Mouse (Mus musculus): ENCODE measurements around the gene 9530003J23Rik.
"Not testable (repeated sequence)": the region's sequence is repeated elsewhere in the genome, so short reads cannot be mapped to it uniquely, and the experiment has no call there.

Gene 9530003J23Rik

GRCm38 (mm10) chr10:117229826-117230225, 8.7 kb downstream of the 9530003J23Rik start:
- peak; percentile 71 for ATAC-seq (ENCODE audit: insufficient number of reproducible peaks, low FRiP score, low TSS enrichment)

DNA sequence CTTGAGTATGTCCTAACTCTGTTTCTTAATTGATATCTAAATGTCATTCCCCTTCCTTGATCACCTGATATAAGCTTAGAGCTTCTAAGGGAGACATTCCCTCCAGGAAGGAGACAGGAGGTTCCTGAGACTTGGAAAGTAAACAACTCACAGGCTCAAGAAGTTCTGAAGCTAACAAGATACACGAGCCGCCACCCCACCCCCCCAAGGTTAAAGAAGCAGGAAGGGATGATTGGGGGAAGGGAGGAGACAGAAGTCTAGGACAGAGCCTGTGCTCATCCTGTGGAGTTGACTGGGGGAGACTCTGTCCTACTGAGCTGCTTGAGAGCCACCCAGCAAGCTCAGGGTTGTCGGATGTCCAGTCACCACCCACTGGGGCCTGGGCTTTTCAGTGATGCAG, 12.5 kb downstream of the 9530003J23Rik start:
- ATAC-seq (ENCODE audit: insufficient number of reproducible peaks, low FRiP score, low TSS enrichment) = no peak

DNA sequence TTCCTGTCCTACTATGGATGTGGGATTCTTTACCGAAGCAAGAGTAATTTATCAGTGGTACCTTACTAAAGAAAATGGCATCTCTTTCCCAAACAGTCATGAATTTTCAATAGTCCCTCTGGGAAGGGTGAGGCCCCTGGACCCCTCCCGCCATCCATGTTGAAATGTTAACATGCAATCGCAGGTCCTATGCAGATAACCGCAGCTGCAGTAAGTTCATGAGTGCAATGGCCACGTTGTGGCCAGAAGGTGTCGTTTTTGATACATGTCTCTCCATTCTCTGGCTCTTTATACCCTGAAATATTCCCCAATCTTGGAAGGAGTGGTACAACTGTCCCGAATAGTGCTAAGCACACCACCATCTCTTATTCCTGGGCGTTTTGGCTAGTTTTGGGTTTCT, 13.4 kb downstream of the 9530003J23Rik start:
- ATAC-seq (ENCODE audit: insufficient number of reproducible peaks, low FRiP score, low TSS enrichment) = no peak

DNA sequence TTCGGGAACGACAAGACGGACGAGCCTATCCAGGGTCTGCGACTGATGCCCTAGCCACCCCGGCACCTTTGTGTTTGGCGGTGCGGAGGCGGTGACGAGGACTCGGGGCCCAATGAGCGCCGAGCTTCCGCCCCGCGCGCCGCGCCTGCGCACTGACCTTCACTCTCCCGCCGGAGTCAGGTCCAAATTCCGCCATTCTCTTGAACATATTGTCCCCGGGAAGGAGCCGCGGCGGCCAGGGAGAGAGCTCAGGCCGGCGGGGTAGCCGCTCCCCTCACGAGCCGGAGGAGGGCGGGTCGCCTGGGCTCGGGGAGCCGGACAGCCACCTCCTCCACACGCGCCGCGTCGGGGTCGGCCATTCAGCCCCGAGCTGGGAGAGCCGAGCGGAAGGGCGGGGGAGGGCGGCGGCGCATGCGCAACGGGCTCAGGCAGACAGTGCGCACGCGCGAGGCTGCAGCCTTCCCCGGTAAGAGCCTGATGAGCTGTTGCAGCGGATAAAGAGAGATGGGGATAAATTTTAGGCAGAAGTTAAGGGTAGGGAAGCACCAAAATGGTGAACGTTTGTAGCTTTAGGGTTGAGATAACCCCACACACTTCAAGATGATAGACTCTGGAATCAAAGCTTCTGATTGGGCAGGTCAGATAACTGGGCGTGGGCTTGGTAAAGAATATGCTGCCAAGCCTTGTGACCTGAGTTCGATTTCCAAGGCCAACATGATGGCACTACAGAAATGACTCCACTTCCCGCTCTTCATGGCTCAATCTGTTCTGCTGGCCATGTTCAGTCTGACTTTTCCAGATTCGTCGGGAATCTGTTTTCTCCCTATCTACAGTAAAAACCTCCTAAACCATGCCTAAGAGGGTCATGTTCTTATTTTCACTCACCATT, 14.2 kb downstream of the 9530003J23Rik start, which contains the start of gene Yeats4:
Gene Yeats4, minus strand, starts transcription at position 406 of the 889 bp plus-strand sequence.
- ATAC-seq (ENCODE audit: insufficient number of reproducible peaks, low FRiP score, low TSS enrichment) = peak; percentile 95

DNA sequence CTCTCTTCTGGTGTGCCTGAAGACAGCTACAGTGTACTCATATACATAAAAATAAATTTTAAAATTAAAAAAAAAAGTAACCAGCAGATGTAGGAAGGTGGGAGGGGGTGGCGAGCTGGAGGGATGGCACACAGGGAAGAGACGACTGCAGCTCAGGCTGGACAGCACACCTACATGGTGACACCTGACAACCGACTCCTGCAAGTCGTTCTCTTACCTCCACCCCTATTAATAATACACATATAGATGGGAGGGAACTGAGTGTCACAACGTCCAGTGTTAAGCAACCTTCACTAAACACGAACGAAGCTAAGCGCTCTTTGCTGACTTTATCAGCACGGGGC, 14.8 kb downstream of the 9530003J23Rik start:
- peak; percentile 43; the same call in 1 of the 2 replicates for ATAC-seq (ENCODE audit: insufficient number of reproducible peaks, low FRiP score, low TSS enrichment)

- no peak for ATAC-seq (ENCODE audit: insufficient number of reproducible peaks, low FRiP score, low TSS enrichment)
Measured at GRCm38 (mm10) chr10:117222821-117223220, 15.7 kb downstream of the 9530003J23Rik start.

- ATAC-seq (ENCODE audit: insufficient number of reproducible peaks, low FRiP score, low TSS enrichment) = no peak
Measured at GRCm38 (mm10) chr10:117218351-117218750, 20.2 kb downstream of the 9530003J23Rik start.

- ATAC-seq (ENCODE audit: insufficient number of reproducible peaks, low FRiP score, low TSS enrichment) = no peak
Measured at GRCm38 (mm10) chr10:117217246-117217840, 21.2 kb downstream of the 9530003J23Rik start.

DNA sequence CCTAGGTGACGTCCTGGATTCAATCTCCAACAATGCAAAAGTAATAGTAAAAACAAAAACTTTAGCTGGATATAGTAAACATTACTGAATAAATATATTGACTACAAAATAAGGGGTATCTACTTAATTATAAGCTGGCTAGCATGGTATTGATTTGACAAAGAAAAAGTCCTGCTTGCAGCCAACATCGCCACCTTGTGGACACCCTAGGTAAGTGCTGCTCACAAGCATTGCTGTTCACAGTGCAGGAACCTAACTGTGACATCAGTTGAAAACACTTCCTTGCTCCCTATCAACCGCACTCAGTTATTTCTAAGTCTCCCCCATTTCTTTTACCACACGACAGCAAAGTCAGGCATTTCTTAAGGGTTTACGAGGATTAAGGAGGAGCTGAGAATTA, 21.7 kb downstream of the 9530003J23Rik start:
- no peak for ATAC-seq (ENCODE audit: insufficient number of reproducible peaks, low FRiP score, low TSS enrichment)

- ATAC-seq (ENCODE audit: insufficient number of reproducible peaks, low FRiP score, low TSS enrichment) = no peak
Measured at GRCm38 (mm10) chr10:117216132-117216495, 22.4 kb downstream of the 9530003J23Rik start.

- ATAC-seq (ENCODE audit: insufficient number of reproducible peaks, low FRiP score, low TSS enrichment) = no peak
Measured at GRCm38 (mm10) chr10:117215409-117216131, 22.9 kb downstream of the 9530003J23Rik start.

GRCm38 (mm10) chr10:117211023-117211422, 27.5 kb downstream of the 9530003J23Rik start:
- ATAC-seq (ENCODE audit: insufficient number of reproducible peaks, low FRiP score, low TSS enrichment) = no peak

- peak; percentile 63 for ATAC-seq (ENCODE audit: insufficient number of reproducible peaks, low FRiP score, low TSS enrichment)
Measured at GRCm38 (mm10) chr10:117209469-117209938, 29.0 kb downstream of the 9530003J23Rik start.

- not testable (repeated sequence) for ATAC-seq (ENCODE audit: insufficient number of reproducible peaks, low FRiP score, low TSS enrichment)
Measured at GRCm38 (mm10) chr10:117208787-117209186, 29.7 kb downstream of the 9530003J23Rik start.

DNA sequence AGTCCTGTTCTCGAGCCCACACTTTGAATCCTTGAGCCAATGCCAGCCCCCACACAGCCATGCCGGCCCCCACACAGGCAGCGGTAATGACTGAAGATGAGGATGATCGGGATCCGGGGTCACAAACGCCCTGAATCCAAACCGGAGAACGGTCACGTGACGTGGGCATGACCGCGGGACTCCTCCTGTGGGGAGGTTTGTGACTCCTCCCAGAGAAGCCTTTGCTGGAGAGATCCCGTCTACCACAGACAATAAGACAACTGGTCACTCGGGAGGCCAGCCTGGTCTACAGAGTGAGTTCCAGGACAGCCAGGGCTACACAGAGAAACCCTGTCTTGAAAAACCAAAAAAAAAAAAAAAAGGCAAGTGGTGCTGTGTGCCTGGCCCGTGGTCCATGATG, 30.3 kb downstream of the 9530003J23Rik start:
- ATAC-seq (ENCODE audit: insufficient number of reproducible peaks, low FRiP score, low TSS enrichment) = no peak

DNA sequence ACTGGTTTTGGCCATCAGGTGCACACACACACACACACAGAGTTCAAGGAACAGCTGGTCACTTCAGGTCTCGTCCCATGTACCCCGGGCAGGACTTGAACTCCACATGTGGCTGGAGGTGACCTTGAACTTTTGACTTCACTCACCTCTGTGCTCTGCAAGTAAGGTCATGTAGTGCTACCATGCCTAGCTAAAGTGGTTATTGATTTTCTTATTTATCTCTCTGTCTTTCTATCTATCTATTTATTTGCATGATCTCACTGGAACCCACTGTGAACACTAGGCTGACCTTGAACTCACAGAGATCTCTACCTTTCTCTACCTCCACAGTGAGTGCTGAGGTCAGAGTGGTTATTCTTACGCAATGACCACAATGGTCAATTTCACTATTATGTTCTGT, 32.4 kb downstream of the 9530003J23Rik start:
- ATAC-seq (ENCODE audit: insufficient number of reproducible peaks, low FRiP score, low TSS enrichment) = no peak

DNA sequence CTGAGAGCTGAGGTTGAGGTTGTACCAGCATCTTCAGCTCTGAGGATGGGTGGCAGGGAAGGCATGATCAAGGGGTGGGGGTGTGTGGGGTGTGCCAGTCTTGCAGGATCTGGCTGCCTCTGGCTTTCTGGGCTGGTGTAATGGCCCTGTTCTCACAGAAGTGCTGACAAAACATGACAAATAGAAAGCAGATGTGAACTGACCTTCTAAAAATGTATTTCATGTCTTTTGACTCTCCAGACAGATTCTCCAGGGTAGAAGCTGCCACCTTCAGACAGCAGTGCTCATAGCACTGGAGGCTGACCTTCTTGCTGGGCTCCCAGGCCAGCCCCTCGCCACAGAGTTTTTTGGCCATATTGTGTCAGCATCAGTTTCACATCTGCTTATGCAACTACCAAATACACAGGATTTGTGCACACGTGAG, 34.9 kb downstream of the 9530003J23Rik start:
- no peak for ATAC-seq (ENCODE audit: insufficient number of reproducible peaks, low FRiP score, low TSS enrichment)

GRCm38 (mm10) chr10:117202981-117203557, 35.4 kb downstream of the 9530003J23Rik start:
- no peak for ATAC-seq (ENCODE audit: insufficient number of reproducible peaks, low FRiP score, low TSS enrichment)

GRCm38 (mm10) chr10:117199701-117200100, 38.8 kb downstream of the 9530003J23Rik start:
- ATAC-seq (ENCODE audit: insufficient number of reproducible peaks, low FRiP score, low TSS enrichment) = no peak

- ATAC-seq (ENCODE audit: insufficient number of reproducible peaks, low FRiP score, low TSS enrichment) = no peak
Measured at GRCm38 (mm10) chr10:117196696-117197095, 41.8 kb downstream of the 9530003J23Rik start.
